Mouse (Mus musculus) frontal cortex, postnatal 14 days (tissue): ENCODE results near the gene Hfe2.

Source experiments
- DNase-seq, 2 experiments: peaks; one replicate each; pipeline ENCODE4 v3.0.0; 2022; ENCODE audit warnings: low spot score in 2 of 2

Gene Hfe2

DNA sequence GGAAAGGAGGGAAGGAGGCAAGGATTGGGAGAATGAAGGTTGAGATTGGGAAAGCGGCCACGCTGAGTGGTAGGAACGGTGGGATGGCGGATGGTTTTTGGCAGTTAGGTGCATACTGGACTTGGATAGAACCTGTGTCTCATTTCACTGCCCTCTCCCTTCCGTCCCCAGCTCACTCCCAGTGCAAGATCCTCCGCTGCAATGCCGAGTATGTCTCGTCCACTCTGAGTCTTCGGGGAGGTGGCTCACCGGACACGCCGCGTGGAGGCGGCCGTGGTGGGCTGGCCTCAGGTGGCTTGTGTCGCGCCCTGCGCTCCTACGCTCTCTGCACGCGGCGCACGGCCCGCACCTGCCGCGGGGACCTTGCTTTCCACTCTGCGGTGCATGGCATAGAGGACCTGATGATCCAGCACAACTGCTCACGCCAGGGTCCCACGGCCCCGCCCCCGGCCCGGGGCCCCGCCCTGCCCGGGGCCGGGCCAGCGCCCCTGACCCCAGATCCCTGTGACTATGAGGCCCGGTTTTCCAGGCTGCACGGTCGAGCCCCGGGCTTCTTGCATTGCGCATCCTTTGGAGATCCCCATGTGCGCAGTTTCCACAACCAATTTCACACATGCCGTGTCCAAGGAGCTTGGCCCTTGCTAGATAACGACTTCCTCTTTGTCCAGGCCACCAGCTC is 2.0 kb downstream of the Hfe2 start:
- no peak for DNase-seq

DNA sequence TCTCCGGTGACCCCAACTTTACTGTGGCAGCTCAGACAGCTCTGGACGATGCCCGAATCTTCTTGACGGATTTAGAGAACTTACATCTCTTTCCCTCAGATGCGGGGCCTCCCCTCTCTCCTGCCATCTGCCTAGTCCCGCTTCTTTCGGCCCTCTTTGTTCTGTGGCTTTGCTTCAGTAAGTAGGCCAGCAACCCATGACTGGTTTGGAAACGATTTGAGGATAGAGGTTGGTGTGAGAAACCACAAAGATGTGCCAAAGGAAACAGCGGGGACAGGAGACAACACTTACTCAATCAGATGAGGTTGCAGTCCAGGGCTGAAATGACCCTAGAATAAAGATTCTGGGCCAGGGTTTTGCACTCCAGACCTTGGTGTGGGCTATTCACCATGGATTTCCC is 3.5 kb downstream of the Hfe2 start:
- DNase-seq = no peak

DNA sequence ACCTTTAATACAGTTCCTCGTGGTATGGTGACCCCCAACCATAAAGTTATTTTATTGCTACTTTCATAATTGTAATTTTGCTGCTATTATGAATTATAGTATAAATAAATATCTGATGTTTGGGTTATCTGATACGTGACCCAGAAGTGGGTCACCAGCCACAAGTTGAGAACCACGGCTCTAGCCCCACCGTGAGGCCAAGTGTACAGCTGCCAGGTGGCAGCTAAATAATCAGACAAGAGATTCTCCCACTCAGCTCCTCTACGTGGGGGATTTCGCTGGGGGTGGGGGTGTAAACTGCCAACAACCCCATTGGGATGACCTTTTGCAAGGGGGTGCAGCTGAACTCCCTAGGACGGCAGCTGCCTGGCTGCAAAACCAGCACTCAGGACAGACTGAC is 7.1 kb downstream of the Hfe2 start:
- no peak for DNase-seq

DNA sequence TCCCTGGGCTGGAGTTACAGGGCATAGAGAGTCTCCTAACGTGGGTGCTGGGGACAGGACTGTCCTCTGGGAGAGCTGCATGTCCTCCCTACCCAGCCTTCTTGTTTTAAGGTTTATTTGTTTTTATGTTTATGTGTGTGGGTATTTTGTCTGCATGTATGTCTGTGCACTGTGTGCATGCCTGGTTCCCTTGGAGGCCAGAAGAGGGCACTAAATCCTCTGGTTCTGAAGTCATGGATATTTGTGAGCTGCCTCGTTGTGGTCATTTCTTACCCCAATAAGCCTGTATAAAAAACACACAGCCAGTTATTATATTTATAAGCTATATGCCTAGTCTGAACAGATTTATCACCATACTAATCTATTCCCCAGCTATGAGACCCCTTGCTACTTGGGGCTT is 9.3 kb downstream of the Hfe2 start:
- DNase-seq = no peak

DNA sequence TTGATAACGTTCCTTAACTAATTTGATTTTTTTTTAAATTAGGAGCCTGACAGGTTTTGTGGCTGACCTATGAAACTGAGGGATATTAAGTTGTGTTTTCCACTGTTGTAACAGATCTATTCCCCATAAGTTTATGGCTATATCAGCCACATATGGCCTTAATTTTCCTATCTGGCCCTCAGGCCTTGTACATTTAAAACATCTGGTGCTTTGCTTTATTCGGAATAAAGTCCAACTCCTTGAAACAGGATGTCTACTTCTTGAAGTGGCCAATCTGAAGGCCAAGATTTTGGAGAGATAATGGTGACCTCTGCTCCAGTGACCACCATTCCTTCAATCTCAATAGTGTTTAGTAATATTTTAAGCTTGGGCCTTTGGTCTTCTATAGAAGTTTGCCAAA is 14.3 kb downstream of the Hfe2 start:
- no peak for DNase-seq

DNA sequence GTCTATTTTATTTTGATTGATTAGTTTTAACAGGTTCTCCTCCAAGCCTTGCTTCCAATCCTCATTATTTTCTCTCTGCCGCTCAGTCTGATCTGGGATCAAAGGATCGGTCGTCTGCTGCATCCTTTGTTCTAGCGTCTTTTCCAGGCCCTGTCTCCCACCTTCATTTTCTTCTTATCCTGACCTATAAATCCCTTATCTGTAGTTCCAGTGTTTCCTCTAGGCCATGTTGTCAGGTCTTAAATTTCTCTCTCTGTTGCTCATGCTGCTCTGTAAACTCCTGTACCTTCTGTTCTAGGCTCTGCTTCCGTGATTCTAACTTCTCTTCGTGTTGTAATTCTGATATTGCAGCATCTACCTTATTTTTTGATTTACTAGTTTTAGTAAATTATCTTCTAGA is 15.8 kb downstream of the Hfe2 start:
- DNase-seq = no peak

DNA sequence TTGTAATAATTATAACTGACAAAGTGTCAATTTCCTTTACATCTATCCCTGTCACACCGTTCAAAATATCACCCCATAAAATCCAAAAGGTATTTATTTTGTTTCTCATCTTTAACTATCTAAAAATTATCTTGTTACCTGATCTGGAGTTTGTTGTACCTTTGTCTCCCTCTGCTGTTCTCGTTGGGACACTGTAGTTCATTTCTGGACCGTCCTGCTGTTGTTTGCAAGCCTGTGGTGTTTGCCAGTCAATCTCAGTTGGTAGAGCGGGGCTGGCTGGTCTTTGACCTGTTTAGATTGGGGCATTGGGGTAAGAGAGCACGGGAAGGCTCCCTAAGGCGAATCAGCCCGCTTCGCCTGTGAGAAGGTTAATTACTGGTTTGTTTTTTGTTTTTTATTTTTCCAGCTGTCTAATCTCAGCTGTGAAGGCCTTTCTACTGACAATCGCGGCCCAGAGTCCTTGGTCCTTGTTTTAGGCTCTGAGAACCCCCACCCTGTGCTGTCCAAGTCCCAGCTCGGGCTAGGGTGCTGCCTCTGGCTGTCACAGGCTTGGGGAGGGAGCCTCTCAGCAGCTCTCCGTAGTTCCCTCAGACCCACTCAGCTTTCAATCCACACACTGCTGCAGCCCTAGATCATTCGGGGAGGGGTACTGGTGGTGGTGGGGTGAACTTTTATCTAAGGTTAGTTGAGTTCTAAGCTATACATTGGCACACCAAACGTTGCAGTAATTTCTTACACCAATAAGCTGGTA is 16.5 kb downstream of the Hfe2 start:
- DNase-seq = no peak

DNA sequence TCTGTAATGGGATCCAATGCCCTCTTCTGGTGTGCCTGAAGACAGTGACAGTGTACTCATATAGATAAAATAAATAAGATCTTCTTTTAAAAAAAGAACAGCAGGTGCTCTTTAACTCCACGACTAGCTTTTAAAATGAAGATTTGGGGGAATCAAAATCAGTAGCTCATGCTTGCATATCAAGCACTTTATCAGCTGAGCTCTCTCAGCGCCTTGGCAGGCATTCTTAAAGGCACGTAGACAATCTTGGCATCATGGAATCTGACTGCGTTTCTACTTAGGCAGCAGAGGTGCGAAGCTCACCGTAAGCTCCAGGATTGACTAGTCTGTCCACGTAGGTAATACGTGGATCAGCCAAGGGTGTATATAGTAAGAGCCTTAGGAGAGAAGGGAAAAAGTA is 17.6 kb downstream of the Hfe2 start:
- DNase-seq = no peak

DNA sequence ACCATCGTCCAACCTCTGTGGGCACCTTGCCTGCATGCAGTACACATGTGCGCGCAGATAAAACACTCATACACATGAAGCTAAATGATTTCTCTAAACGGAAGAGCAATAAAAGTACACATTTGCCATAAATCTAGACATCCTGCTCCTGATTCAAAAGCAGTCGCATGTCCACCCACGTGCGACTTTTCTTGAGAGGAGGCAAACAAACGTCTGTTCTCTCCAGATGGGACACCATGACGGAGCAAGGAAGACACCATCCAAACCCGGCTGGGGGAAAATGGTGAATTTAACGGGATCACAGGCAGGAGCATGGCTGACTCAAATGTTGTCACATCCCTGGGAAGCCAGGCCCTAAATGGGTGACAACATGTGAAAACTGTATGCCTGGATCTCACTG is 18.4 kb downstream of the Hfe2 start:
- peak; percentile 38 to 62 for DNase-seq

DNA sequence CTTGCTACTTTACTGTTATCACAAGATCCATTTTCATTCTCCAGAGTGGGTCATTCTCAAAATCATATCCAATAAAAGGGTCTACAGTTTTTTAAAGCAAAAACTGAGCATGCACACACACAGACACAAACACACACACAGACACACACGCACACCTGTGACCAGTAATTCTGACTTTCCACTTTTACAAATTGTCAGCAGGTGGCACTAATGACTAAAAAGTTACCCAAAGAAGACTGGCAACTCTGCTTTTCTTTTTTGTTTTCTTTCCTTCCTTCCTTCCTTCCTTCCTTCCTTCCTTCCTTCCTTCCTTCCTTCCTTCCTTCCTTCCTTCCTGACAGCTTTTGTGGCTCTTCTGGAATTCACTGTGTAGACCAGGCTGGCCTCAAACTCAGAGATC is 20.6 kb downstream of the Hfe2 start:
- no peak for DNase-seq

DNA sequence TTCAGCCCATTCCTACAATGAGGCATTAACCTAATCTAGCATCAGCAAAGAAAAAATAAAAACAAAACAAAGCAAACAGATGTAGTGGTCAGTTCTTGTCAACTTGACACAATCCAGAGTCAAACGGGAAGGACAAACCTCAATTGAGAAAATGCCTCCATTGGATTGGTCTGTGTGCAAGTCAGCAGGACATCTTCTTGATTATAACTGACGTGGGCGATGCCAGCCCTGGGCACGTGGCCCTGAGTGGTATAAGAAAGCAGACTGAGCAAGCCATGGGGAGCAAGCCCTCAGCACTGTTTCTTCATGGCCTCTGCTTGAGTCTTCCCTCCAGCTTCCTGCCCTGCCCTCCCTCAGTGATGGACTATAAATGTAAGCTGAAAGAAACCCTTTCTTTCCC is 21.9 kb downstream of the Hfe2 start:
- no peak for DNase-seq

DNA sequence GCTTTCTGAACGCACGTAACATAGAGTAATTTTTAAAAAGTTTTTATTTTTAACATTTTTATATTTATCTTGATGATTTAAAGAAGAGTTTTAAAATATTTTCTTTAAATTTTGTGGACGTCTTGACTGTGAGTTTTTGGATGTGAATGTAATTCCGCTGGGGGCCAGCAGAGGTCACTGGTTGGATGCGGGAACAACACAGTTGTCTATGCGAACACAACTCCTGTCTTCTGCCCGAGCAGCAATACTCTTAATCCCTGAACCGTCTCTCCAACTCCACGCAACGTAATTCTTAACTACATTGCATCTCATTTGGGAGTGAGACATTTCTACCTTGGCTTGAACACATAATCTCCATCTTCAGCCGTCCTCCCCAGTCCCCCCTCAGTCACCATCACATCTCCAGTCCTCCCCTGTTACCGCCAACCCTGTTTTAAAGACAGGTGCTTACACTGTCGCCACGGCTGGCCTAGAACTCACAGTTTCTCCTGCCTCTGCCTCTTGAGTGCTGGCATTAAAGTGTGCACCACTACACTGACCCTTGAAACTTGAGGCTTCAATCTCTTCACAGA is 22.5 kb downstream of the Hfe2 start:
- DNase-seq = peak; percentile 53 to 82

DNA sequence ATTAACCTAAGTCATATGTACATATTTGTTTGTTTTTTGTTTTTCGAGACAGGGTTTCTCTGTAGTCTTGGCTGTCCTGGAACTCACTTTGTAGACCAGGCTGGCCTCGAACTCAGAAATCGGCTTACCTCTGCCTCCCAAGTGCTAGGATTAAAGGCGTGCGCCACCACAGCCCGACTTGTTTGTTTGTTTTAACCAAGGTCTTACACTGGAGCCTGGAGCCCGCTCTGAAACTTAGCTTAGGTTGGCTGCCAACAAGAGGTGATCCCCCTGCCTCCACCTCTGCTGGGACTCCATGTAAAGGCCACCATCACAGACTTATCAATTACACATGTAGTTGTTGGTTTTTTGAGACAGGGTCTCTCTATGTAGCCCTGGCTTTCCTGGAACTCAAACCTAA is 23.9 kb downstream of the Hfe2 start:
- DNase-seq = no peak

DNA sequence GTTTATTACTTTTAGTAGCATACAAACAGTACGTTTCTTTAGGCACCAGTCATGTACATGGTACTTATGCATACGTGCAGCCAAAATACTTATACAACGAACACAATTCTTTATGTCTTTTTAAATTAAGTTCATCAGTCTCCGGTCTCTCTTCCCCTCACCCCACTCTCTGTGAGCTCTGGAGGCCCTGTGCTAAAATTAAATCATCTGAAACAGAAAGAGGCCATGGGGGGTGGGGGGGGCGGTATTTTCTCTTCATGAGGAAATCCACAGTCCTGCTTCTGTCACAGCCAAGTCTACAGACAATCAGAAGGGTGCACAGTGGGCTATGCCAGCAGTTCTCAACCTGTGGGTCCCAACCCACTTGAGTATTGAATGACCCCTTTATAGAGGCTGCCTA is 24.4 kb downstream of the Hfe2 start:
- no peak for DNase-seq

DNA sequence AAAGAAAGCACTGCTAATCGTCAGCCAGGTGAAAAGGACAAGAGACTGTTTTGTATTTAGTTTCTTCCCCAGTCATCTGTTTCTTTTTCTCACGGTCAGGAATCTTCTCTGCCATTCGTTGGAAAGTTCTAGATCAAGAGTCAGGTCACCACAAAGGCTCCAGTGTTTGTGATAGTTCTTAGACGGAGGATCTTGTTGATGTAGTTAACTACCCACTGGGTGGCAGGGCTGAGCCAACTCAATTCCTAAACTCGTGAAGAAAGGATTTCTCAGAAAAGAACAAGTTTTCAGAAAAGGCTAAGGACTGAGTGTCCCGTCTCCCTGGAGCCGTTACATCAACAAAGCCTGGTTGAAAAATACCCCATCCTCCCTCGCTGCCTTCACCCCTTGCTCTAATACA is 26.2 kb downstream of the Hfe2 start:
- peak in 1 of 2 experiments; percentile 45 for DNase-seq

DNA sequence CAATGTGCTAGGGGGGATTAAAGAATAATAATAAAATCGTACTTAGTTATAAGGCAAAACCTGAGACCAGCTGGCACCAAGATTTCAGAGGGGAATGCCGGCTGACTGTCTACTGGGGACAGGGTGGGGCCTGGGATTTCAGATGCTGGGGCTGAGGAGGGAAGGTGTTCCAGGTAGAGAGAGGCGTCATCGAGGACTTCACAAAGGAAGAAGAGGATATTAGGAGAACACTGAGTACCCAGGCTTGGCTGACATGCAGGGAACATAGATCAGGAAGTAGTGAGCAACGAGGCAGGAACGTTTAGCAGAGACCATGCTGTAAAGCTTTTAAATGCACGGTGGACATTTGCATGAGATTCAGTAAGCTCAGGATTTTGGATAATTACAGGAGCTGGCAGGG is 26.9 kb downstream of the Hfe2 start:
- no peak for DNase-seq

DNA sequence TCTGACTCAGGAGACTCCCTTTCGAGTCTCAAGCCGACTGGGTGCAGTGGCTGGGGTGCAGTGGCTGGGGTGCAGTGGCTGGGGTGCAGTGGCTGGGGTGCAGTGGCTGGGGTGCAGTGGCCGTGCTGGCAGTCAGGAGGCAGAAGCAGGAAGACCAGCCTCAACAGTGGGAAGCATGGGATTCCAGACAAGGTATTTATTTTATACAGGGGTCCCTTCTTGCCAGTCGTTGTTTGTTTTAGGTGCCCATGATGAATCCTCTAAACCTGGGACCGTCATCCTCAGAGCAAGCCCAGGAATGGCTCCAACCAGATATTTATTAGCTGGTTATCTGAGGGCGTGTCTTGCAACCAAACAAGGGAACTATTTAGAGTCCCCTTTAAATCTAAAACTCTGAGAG is 28.6 kb downstream of the Hfe2 start:
- no peak for DNase-seq

DNA sequence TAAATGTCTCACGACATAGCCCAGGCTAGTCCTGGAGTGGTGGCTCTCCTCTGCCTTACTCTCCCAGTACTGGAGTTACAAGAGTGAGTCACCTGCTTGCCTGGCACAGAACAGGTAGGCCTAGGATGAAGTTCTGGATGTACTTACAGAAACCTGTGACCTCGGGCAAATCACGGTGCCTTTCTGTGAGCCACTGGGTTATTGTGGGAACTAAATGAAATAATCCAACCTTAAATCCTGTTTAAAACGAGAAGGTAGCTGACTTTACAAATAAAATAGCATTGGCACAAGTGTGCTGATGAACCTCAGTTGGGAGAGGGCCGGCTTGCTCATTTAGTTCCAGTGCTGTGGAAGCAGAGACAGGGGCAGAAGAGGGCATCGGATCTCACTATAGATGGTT is 29.3 kb downstream of the Hfe2 start:
- no peak for DNase-seq

DNA sequence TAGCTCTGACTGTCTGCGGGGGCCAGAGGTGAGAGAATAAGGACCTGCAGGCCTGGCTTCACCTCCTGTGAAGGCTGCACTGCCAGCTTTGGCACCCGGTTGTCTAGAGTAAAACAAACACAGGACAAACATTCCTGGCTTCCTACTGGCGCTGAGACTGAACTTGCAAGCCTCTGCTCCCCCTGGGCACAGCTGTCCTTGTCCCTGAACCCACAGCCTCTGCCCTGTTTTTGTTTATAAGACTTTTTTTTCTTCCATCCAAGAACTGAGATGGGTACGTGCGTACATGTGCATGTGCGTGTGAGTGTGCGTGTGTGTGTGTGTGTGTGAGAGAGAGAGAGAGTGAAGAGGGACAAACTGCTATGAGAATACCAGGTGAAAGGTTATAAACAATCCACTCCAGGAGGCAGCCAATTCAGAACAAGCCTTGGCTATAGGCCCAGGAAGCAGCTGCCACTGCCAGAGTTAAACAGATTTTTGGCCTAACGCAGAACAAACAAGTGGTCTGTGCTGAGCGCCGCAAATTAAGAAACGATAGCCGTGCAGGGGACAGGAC is 30.1 kb downstream of the Hfe2 start:
- no peak for DNase-seq

DNA sequence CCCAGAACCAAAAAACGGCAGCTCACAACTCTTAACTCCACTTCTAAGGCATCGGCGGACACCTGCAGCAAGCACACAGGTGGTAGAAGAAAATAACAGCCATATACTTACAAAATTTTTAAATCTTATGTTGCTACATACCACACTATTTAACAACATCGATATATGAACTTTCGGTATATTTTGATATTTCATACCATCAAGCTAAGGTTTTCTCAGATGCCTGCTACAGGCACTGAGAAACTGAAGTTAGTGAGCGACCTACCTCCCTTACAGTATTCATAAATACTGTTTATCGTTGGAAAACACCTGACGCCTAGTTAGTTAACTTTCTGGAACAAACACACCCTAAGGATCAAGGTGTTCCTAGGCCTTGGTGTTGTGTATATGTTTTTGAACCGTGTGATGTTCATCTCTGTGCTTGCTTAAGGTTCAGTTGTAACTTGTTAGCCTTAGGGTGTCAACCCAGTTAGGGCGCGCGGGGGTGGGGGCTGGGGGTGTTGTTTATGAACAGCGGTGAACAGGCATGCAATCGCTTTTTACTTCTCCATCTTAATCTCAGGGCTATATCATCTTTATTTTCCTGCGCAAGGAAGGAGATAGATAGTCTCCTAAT is 31.1 kb downstream of the Hfe2 start:
- DNase-seq = no peak

DNA sequence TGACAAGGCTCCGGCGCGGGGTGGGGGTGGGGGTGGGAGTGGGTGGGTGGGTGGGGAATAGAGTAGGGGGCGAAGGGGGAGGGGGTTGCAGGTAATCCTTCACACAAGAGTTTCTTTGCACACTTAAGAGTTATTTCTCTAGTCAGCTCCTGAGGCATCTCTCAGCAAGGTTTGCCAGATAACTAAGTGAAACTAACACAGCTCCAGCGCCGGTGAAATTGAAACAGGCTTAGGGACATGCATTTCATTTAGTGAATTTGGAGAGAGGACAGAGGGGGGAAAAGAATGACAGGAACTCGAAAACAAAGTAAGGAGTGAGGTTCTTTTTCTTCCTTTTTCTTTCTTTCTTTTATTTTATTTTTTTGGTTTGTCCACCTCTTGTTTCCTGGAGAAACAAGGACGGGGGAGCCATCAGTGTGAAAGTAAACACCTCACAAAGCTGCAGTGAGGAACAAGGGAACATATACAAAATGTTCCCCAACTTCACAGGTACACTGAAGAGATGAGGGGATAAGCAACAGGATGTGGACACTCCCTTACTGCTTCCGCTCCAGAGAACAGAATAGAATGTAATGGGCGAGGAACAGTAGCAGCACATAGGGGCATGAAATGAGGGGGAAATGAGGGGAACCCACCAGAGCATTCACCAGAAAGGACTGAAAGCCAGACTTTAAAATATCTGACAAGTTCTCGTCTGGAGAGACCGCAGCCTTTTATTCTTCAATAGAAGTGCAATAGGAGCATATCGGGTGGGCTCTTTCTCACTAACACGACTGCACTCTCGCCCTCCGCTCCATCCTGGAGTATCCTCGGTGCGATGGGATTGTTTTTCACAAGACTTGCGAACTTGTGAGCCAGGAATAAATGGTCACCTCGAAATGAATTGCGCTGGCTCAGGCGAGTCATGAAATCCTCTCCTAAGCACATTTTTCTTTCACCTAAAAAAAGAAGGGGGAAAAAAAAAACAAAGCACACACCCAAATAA is 32.0 kb downstream of the Hfe2 start:
- DNase-seq = no peak
